Mouse (Mus musculus) bone marrow macrophage, adult 2 months (primary cell): ENCODE results near the gene Arhgap1. TPM values are rescaled to one million over a fixed set of nuclear protein-coding genes. Genes with fewer than 3 reads are reported as not detected.

Source experiments
- H3K27ac ChIP-seq: 2 replicates; pipeline ENCODE4 v1.5.1; 2012; ENCODE audit warnings: low read depth, low read length; ENCODE audit not compliant: insufficient read depth
- H3K4me1 ChIP-seq: 2 replicates; pipeline ENCODE4 v1.6.1; 2012; ENCODE audit warnings: low read length; ENCODE audit not compliant: control insufficient read depth, insufficient read depth
- H3K4me3 ChIP-seq: 2 replicates; pipeline ENCODE4 v1.5.1; 2012; ENCODE audit warnings: mild to moderate bottlenecking, low read length, moderate library complexity; ENCODE audit not compliant: insufficient read depth
- CTCF ChIP-seq: IDR thresholded peaks from 2 replicates; pipeline ENCODE4 v1.5.1; 2012; ENCODE audit warnings: low read depth, mild to moderate bottlenecking, low read length, moderate library complexity
- POLR2A ChIP-seq: IDR thresholded peaks from 2 replicates; pipeline ENCODE4 v1.6.1; 2012; ENCODE audit warnings: mild to moderate bottlenecking, low read depth, low read length, borderline replicate concordance
- polyA plus RNA-seq: library from polyadenylated mRNA; stranded (reverse); fragments of >200 nt; gene quantifications from 2 replicates; pipeline ENCODE4 v1.2.4, GENCODE M21; 2012; ENCODE audit not compliant: missing spikeins, insufficient read depth, insufficient read length

Arhgap1 gene
- polyA plus RNA-seq, 1 experiment = 88.4 TPM

DNA sequence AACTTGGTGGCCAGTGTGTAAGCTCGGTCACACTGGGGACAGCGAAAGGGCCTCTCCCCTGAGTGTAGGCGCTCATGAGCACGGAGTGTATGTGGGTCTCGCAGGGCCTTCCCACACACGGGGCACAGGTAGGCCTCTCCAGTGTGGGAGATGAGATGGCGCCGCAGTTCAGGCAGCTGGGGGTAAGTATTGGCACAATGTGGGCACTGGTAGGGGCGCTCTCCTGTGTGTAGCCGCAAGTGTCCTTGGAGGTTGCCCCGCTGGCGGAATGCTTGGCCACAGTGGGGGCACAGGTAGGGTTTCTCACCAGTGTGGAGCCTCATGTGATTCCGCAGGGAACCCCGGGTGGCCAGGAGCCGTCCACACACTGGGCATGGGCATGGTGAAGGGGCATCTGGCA lies 4.3 kb upstream of the Arhgap1 start:
- Histone ChIP-seq H3K4me1 (no peaks in the 10 kb centered on the region), H3K4me3 (no peak overlapping the region), H3K27ac (no peak overlapping the region)
- TF ChIP-seq POLR2A (no peak), CTCF (no peak)

DNA sequence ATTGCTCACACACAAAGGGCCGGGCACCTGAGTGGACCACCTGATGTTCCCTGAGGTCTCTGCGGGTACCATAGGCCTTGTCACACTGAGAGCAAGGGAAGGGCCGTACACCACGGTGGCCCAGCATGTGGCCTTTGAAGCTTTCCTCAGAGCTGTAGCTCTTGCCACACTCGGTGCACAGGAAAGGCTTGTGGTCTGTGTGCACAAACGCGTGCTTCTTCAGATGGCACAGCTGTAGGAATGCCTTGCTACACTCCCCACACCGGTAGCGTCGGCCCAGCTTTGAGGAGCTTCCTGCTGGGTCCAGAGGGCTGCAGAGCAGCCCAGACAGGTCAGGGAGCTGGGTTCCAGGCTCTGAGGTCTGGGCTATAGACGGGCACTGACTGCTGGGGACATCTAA lies 3.8 kb upstream of the Arhgap1 start:
- TF ChIP-seq CTCF (no peak), POLR2A (no peak)
- Histone ChIP-seq H3K27ac (no peak overlapping the region), H3K4me3 (no peak overlapping the region)

DNA sequence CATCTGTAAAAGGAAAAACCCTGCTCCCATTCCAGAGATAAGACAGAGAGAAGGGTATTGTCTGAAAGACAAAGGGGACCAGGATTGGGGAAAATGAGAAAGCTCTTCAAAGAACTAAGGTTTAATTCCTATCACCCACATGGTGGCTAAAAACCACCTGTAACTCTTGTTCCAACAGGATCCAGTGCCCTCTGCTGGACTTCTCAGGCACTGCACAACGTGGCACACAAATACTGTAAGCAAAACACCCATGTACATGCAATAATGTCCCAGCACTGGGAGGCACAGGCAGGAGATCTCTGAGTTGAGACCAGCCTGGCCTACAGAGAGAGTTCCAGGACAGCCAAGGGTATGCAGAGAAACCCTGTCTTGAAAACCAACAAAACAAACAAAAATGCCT lies 2.9 kb upstream of the Arhgap1 start:
- no peak overlapping the region for H3K4me3 ChIP-seq
- TF ChIP-seq POLR2A (no peak), CTCF (peak; percentile 58)
- H3K4me1 ChIP-seq = peaks cover 2% of the 10 kb centered on the region; the same call in 1 of the 2 replicates
- no peak overlapping the region for H3K27ac ChIP-seq

More for the DNA sequence above, 3.8 kb upstream of the Arhgap1 start:
- no peaks in the 10 kb centered on the region for H3K4me1 ChIP-seq

DNA sequence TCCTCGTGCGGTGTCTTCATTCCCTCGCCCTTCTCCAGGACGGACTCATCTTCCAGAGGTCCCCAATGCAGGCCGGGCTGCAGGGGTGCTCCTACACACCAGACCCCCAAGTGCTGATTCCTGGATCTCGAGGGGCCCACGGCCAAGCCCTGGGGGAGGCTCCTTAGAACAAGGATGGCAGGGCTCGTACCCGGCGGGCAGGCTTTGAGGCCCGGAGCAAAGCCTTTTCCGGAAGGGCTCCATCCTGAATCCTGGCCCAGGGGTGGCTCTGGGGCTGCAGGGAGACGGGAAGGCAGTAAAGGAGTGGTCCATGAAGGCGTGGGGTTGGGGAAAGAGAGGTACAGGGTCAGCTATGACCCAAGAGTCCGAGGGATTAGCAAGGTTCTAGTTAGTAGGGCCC lies 508 bp upstream of the Arhgap1 start:
- peaks cover 4% of the 10 kb centered on the region; the same call in 1 of the 2 replicates for H3K4me1 ChIP-seq
- TF ChIP-seq POLR2A (no peak), CTCF (no peak)
- H3K27ac ChIP-seq = peak overlapping the region; percentile 92; the same call in 1 of the 2 replicates
- H3K4me3 ChIP-seq = peak overlapping the region; percentile 96

DNA sequence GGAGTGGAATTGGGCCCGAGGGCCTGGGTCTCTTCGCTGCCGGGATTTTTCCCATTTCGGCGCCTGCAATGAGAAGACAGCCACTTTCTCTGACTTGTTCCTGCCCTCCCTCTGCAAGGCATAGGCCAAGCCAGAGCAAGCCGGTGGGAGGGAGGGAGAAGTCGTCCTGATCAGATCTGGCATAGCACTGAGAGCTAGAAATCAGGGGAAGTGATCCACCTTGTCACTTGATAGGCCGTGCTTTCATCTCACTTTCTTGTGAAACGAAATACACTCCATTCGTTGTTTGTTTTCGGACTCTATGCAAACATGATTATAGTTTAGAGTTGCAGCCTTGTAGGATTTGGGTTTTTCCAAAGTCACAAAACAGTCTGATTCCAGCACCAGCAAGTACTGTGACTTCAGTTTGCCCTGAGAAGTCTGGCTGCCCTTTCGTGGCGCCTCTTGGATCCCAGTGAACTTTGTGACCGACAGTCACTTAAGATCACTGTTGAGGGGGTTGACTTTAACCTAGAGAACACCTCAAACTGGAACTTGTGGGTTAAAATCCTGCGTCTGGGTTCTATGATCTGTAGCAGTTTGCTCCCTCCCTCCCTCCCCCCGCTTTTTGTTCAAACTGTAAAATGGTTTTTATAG lies 818 bp downstream of the Arhgap1 start:
- peak overlapping the region; percentile 72 for H3K4me3 ChIP-seq
- H3K27ac ChIP-seq = peak overlapping the region; percentile 69
- peaks cover 4% of the 10 kb centered on the region; the same call in 1 of the 2 replicates for H3K4me1 ChIP-seq
- TF ChIP-seq CTCF (no peak), POLR2A (no peak)

DNA sequence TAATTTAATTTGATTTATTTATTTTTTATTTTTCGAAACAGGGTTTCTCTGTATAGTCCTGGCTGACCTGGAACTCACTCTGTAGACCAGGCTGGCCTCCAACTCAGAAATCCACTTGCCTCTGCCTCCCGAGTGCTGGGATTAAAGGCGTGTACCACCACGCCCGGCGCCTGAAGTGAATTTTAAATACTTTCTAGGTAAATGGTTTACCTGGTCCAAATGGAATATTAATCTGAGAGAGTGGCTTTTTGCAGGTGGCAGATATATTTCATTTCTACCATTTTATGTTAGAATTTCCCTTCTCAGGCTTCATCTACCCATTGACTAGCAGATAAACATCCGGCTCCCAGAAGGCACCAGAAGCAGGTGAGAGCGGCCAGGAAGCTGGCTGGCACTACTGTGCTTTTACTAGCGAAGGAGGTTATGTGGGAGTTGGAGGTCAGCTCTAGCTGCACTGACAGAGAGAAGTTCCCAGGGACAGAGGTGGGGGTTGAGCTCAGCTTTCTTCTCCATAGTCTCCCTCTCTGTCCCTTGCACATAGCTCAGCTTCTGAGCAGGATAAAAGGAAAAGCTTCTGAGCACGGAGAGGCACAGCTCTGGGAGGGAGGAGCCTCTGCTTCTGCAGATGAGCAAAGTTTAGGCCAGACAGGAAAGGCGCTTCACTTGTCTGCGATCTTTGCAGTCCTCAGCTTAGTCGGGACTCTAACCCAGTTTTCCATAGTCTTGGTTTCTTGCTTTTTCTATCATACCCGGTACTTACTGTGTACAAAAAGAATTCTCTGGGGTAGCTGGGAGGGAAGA lies 2.0 kb downstream of the Arhgap1 start:
- H3K4me1 ChIP-seq = peaks cover 4% of the 10 kb centered on the region; the same call in 1 of the 2 replicates
- H3K4me3 ChIP-seq = no peak overlapping the region
- H3K27ac ChIP-seq = no peak overlapping the region
- no peak for TF ChIP-seq POLR2A
- TF ChIP-seq CTCF = no peak

DNA sequence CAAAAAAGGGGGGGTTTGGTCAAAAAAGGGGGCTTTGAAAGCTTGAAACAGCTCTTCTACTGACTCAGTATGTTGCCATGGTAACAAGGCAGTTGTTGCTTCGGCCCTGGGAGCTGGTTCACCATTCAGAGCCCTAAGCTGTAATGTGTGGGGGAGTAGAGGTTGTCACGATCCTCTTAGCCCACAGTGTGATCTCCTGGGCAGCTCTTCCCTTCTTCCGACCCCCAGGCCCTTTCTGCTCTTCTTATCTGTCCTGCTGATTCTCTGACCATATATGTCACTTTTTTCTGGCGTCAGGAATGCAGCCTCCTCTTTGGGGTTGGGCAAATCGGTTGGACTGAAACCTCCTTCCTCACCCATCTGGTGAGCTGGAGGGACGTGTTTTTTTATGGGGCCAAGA lies 3.2 kb downstream of the Arhgap1 start:
- Histone ChIP-seq H3K4me1 (peaks cover 4% of the 10 kb centered on the region; the same call in 1 of the 2 replicates), H3K4me3 (no peak overlapping the region), H3K27ac (no peak overlapping the region)
- TF ChIP-seq POLR2A (no peak), CTCF (no peak)

DNA sequence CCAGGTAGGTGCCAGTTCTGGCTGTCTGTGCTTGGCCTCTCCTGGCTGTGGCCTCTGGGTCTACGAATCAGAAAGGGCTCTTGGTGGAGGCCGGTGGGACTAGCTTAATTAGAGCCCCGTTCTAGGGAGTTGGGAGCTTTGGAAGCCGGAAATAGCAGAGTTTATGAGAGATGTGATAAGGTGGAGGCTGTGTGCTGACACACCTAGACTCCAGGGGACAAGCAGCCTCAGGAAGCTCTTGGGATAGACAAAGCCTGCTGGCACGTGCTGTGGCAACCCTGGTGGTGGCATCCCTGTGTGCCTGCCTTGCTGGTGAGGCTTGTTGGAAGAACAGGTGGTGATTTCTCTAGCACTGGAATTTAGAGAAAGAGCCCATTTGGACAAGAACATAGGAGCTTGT lies 5.7 kb downstream of the Arhgap1 start:
- no peak overlapping the region for H3K4me3 ChIP-seq
- no peak overlapping the region for H3K27ac ChIP-seq
- no peak for TF ChIP-seq POLR2A
- no peak for TF ChIP-seq CTCF
- peaks cover 4% of the 10 kb centered on the region; the same call in 1 of the 2 replicates for H3K4me1 ChIP-seq

DNA sequence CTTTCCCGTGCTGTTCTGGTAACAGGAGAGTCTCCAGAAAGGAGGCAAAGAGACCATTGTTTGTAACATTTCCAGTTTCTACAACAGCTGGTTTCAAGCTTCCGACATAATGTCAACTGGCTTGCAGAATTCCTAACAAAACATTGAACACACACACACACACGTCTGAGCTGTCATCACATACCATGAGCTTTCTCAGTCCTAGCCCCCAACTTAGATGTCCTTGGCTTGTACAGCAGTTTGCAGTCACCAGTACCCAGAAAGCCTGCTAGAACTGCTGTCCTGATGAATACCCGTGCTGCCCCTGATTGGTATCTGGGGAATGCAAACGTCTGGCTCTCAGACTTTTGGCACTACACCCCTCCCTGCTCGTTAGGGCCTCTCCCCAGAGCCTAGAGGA lies 6.2 kb downstream of the Arhgap1 start:
- H3K4me3 ChIP-seq = no peak overlapping the region
- peaks cover 5% of the 10 kb centered on the region; the same call in 1 of the 2 replicates for H3K4me1 ChIP-seq
- no peak for TF ChIP-seq CTCF
- TF ChIP-seq POLR2A = no peak
- no peak overlapping the region for H3K27ac ChIP-seq

DNA sequence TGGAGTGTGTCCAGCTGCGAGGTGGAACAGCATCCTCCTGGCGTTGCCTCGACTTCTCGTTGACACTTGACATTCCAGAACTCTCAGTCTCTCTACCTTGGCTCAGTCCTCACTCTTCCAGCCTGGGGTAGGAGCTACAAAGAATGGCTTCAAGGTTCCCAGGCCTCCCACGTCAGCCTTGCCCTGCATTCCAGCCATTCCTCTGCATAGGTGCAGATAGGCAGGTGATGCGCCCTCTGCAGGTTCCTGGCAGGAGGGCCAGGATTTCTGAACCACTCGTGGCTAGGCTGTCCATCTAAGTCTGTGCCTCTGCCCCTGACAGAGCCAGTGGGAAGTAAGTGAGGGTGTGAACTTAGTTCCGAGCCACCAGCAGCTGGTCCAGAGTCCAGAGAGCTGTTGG lies 7.1 kb downstream of the Arhgap1 start:
- peaks cover 7% of the 10 kb centered on the region; the same call in 1 of the 2 replicates for H3K4me1 ChIP-seq
- H3K27ac ChIP-seq = no peak overlapping the region
- no peak for TF ChIP-seq POLR2A
- no peak for TF ChIP-seq CTCF
- H3K4me3 ChIP-seq = no peak overlapping the region
